Mouse (Mus musculus) forebrain, embryonic 11.5 days (tissue): ENCODE results near the gene Klhl40. TPM values are rescaled to one million over a fixed set of nuclear protein-coding genes. Genes with fewer than 3 reads are reported as not detected.
A peak's percentile ranks its signal among the peaks of the same experiment; 100 is the strongest.

Source experiments
- ATAC-seq: fragments of 200-750 bp; cut with Nextera tagmentation; replicated peaks from 2 replicates; pipeline ENCODE4 v1.8.0; 2017; ENCODE audit warnings: moderate TSS enrichment; ENCODE audit not compliant: low FRiP score
- DNase-seq: peaks from one replicate; pipeline ENCODE4 v3.0.0-alpha.2; 2017; ENCODE audit warnings: low spot score
- H3K27ac ChIP-seq: fragments of 300-500 bp; sonication (generic); 2 replicates; pipeline ENCODE4 v1.5.1; 2014; ENCODE audit warnings: low read depth, low read length
- H3K27me3 ChIP-seq: fragments of 300-500 bp; sonication (generic); 2 replicates; pipeline ENCODE4 v1.6.1; 2014; ENCODE audit warnings: mild to moderate bottlenecking, low read length, mixed read lengths; ENCODE audit not compliant: control insufficient read depth, insufficient read depth
- H3K36me3 ChIP-seq: fragments of 300-500 bp; sonication (generic); 2 replicates; pipeline ENCODE4 v1.6.1; 2014; ENCODE audit warnings: mild to moderate bottlenecking, low read length, moderate library complexity, mixed read lengths; ENCODE audit not compliant: control insufficient read depth, insufficient read depth
- H3K4me1 ChIP-seq: fragments of 300-500 bp; sonication (generic); replicated peaks from 2 replicates; pipeline ENCODE4 v1.6.1; 2014; ENCODE audit warnings: low read length, mixed read lengths; ENCODE audit not compliant: control insufficient read depth, insufficient read depth
- H3K4me2 ChIP-seq: fragments of 300-500 bp; sonication (generic); 2 replicates; pipeline ENCODE4 v1.6.1; 2014; ENCODE audit warnings: low read depth, mild to moderate bottlenecking, low read length, moderate library complexity, mixed read lengths; ENCODE audit not compliant: severe bottlenecking
- H3K4me3 ChIP-seq: fragments of 300-500 bp; sonication (generic); 2 replicates; pipeline ENCODE4 v1.5.1; 2014; ENCODE audit warnings: low read depth, low read length
- H3K9ac ChIP-seq: fragments of 300-500 bp; sonication (generic); 2 replicates; pipeline ENCODE4 v1.6.1; 2014; ENCODE audit warnings: low read length
- H3K9me3 ChIP-seq: fragments of 300-500 bp; sonication (generic); 2 replicates; pipeline ENCODE4 v1.6.1; 2016; ENCODE audit warnings: low read length, mixed read lengths; ENCODE audit not compliant: control insufficient read depth
- WGBS: fragments of 180-500 bp; shearing (Covaris S2); extraction: QIAGEN DNeasy Blood & Tissue Kit; methylation state at CpG from one replicate; pipeline ENCODE4 v1.1.7; 2014; 5-methylcytosine and 5-hydroxymethylcytosine counted together
- polyA plus RNA-seq: library from polyadenylated mRNA; unstranded; fragments of >200 nt; fragmentation: Nextera tagmentation; extraction: Ambion mirVana; gene quantifications from 2 replicates; pipeline ENCODE4 v1.2.1, GENCODE M21; 2014

The Klhl40 gene
- polyA plus RNA-seq, 1 experiment from 2014 or later = 0.08 TPM

GRCm38 (mm10) chr9:121763716-121764115, 13.7 kb upstream of the Klhl40 start:
- peaks cover 13% of the 10 kb centered on the region for H3K4me1 ChIP-seq
- no peaks in the 10 kb centered on the region for H3K9me3 ChIP-seq
- no peak overlapping the region for H3K4me2 ChIP-seq
- H3K27ac ChIP-seq = no peak overlapping the region
- DNase-seq (no peak), ATAC-seq (no peak)
- 92% methylated on average over 19 of the region's 19 CpGs for WGBS
- H3K36me3 ChIP-seq = no peaks in the 10 kb centered on the region; the same call in 1 of the 2 replicates
- no peaks in the 10 kb centered on the region for H3K27me3 ChIP-seq
- H3K4me3 ChIP-seq = no peak overlapping the region
- H3K9ac ChIP-seq = no peak overlapping the region

DNA sequence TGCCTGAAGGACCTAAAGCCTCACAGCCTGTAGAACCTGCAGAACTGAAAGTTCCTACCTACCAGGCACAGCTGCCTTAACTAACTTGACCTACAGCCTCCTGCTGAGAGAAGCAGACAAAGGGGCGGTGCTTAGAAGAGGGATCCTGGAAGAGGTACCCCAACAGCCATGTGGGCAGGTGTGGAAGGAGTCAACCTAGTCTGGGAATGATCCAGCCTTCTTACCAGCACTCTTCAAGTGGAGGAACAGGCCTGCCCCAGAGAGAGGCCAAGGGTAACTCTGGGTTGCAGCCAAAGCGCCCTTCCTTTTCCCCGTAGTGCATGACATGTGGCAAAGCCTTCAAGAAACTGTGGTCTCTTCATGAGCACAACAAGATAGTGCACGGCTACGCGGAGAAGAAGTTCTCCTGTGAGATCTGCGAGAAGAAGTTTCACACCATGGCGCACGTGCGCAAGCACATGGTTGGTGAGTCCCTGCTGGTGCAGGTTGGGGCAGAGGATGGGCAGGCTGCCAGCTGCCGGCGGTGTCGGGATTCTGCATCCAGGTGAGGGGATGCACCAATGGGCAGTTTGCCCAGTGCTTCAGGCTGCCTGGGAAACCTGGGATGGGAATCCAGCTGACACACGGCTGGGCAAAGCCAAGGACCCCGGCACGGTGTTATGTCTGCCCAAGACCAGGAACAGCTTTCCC, 12.1 kb upstream of the Klhl40 start:
- Histone ChIP-seq H3K4me1 (peaks cover 11% of the 10 kb centered on the region), H3K36me3 (no peaks in the 10 kb centered on the region; the same call in 1 of the 2 replicates), H3K4me3 (no peak overlapping the region), H3K4me2 (no peak overlapping the region), H3K9me3 (no peaks in the 10 kb centered on the region), H3K27ac (no peak overlapping the region), H3K9ac (no peak overlapping the region), H3K27me3 (no peaks in the 10 kb centered on the region)
- 94% methylated on average over 16 of the region's 16 CpGs for WGBS
- DNase-seq = no peak
- ATAC-seq = no peak

DNA sequence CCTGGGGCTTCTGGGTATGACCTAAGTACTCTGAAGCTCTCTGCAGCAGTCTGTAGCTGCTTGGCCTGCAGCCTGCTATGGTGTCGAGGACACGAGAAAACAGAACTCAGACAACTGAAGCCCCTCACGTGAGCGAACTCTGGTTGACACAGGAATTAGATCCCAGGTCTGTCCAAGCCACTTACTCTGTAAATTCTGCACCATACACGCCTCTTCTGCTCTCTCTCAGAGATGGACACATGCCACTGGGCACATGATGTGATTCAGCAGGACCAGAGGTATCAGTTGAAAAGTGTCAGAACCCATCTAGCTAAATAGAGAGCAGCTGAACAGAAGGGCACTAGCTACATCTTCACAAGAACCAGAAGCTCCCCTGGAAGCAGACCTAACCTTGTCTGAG, 5.0 kb upstream of the Klhl40 start:
- ATAC-seq (no peak), DNase-seq (no peak)
- WGBS = 74% methylated on average over 5 of the region's 5 CpGs

DNA sequence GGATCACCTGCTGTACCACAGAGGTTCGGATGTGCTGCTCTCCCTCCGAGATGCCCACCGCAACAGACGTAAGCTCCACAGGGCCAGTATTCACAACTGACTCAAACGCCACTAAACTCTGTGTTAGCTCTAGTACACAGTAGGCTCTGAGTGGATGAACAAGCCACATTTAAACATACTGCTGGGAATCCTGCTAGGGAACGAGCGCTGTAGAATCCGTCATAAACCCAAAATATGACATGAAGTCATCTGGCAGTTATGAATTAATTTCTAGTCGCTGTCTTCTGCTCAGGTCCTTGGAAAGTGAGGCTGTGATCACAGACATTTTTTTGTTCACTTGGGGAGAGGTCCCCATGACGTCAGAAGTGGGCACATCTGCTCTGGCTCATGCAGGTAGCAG, 1.5 kb upstream of the Klhl40 start:
- WGBS = 83% methylated on average over 10 of the region's 10 CpGs

More for the DNA sequence above, 5.0 kb upstream of the Klhl40 start:
- H3K4me3 ChIP-seq = no peak overlapping the region
- no peaks in the 10 kb centered on the region for H3K36me3 ChIP-seq
- no peaks in the 10 kb centered on the region for H3K9me3 ChIP-seq
- H3K4me1 ChIP-seq = no peaks in the 10 kb centered on the region
- no peak overlapping the region for H3K9ac ChIP-seq
- no peak overlapping the region for H3K4me2 ChIP-seq
- H3K27ac ChIP-seq = no peak overlapping the region
- peaks cover 6% of the 10 kb centered on the region; the same call in 1 of the 2 replicates for H3K27me3 ChIP-seq

GRCm38 (mm10) chr9:121776511-121776910, 896 bp upstream of the Klhl40 start:
- H3K27me3 ChIP-seq = peaks cover 24% of the 10 kb centered on the region
- no peak overlapping the region for H3K27ac ChIP-seq
- no peaks in the 10 kb centered on the region for H3K36me3 ChIP-seq
- ATAC-seq = no peak
- H3K4me1 ChIP-seq = peaks cover 3% of the 10 kb centered on the region; the same call in 1 of the 2 replicates
- no peak overlapping the region for H3K9ac ChIP-seq
- no peak for DNase-seq
- WGBS = 84% methylated on average over 7 of the region's 7 CpGs
- no peaks in the 10 kb centered on the region for H3K9me3 ChIP-seq
- no peak overlapping the region for H3K4me2 ChIP-seq
- no peak overlapping the region for H3K4me3 ChIP-seq

More for the DNA sequence above, 1.5 kb upstream of the Klhl40 start:
- ATAC-seq (no peak), DNase-seq (no peak)
- Histone ChIP-seq H3K9ac (no peak overlapping the region), H3K4me2 (no peak overlapping the region), H3K27ac (no peak overlapping the region), H3K27me3 (peaks cover 24% of the 10 kb centered on the region), H3K9me3 (no peaks in the 10 kb centered on the region), H3K4me1 (peaks cover 3% of the 10 kb centered on the region; the same call in 1 of the 2 replicates), H3K4me3 (no peak overlapping the region), H3K36me3 (no peaks in the 10 kb centered on the region)

GRCm38 (mm10) chr9:121778066-121778624, 738 bp downstream of the Klhl40 start:
- peak overlapping the region; percentile 22; the same call in 1 of the 2 replicates for H3K4me3 ChIP-seq
- H3K9ac ChIP-seq = no peak overlapping the region
- ATAC-seq (no peak), DNase-seq (no peak)
- WGBS = 19% methylated on average over 54 of the region's 54 CpGs
- no peaks in the 10 kb centered on the region for H3K36me3 ChIP-seq
- H3K27me3 ChIP-seq = peaks cover 24% of the 10 kb centered on the region
- H3K9me3 ChIP-seq = no peaks in the 10 kb centered on the region
- H3K4me1 ChIP-seq = peaks cover 3% of the 10 kb centered on the region; the same call in 1 of the 2 replicates
- H3K27ac ChIP-seq = no peak overlapping the region
- H3K4me2 ChIP-seq = peak overlapping the region; percentile 49

DNA sequence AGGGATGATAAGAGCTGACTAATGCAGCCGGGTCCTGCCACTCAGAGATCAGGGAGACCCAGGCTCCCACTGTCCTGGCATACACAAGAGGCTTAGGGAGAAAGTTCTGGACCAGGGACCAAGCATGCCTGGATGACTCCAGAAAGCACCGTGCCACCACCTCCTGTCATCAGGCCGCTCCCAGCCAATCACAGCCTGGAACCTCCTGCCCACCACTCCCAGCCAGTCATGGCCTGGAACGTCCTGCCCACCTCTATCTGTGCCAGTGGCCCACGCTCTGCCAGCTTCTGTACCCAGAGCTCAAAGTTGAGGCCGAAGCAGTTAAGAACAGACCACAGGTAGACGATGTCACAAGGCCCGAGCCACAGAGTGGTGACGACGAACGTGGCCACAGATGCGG, 7.4 kb downstream of the Klhl40 start:
- H3K27ac ChIP-seq = no peak overlapping the region
- no peaks in the 10 kb centered on the region for H3K4me1 ChIP-seq
- no peak for ATAC-seq
- no peaks in the 10 kb centered on the region for H3K27me3 ChIP-seq
- H3K4me2 ChIP-seq = no peak overlapping the region
- no peak for DNase-seq
- no peak overlapping the region for H3K4me3 ChIP-seq
- no peak overlapping the region for H3K9ac ChIP-seq
- no peaks in the 10 kb centered on the region for H3K9me3 ChIP-seq
- WGBS = 89% methylated on average over 12 of the region's 12 CpGs
- no peaks in the 10 kb centered on the region for H3K36me3 ChIP-seq

GRCm38 (mm10) chr9:121785261-121785660, 7.9 kb downstream of the Klhl40 start:
- DNase-seq (no peak), ATAC-seq (no peak)
- no peaks in the 10 kb centered on the region for H3K4me1 ChIP-seq
- no peaks in the 10 kb centered on the region for H3K36me3 ChIP-seq
- H3K4me2 ChIP-seq = no peak overlapping the region
- no peak overlapping the region for H3K9ac ChIP-seq
- H3K27ac ChIP-seq = no peak overlapping the region
- H3K4me3 ChIP-seq = no peak overlapping the region
- 81% methylated on average over 8 of the region's 8 CpGs for WGBS
- no peaks in the 10 kb centered on the region for H3K27me3 ChIP-seq
- H3K9me3 ChIP-seq = no peaks in the 10 kb centered on the region

DNA sequence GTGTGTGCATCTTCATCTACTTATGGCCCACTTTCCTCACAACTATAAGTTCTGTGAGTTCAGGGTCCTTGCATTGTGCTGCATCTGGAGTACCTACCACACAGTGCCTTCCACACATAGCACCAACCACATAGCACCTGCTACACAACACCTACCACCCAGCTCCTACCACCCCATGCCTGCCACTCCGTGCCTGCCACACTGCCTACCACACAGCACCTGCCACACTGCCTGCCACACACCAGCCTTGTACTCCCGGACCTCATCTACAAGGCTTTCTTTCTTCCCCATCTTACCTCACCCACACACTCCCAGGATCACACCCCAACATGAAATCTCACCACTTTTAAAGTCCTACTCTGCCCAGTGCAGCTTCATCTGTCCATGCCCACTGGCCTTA, 9.0 kb downstream of the Klhl40 start:
- Histone ChIP-seq H3K27me3 (no peaks in the 10 kb centered on the region), H3K4me3 (no peak overlapping the region), H3K27ac (no peak overlapping the region), H3K9me3 (no peaks in the 10 kb centered on the region), H3K9ac (no peak overlapping the region), H3K36me3 (no peaks in the 10 kb centered on the region), H3K4me2 (no peak overlapping the region), H3K4me1 (no peaks in the 10 kb centered on the region)
- DNase-seq = no peak
- WGBS = 82% methylated on average over 2 of the region's 2 CpGs
- no peak for ATAC-seq
